Mouse (Mus musculus) G1E (cell line): ENCODE results near the gene Lrrc29.

Source experiments
- CTCF ChIP-seq: IDR thresholded peaks from 2 replicates; pipeline ENCODE4 v1.5.1; 2012; ENCODE audit warnings: low read depth, low read length, inconsistent platforms, mixed read lengths
- GATA1 ChIP-seq: IDR thresholded peaks from 2 replicates; pipeline ENCODE4 v1.6.1; 2012; ENCODE audit warnings: borderline replicate concordance, low read length, inconsistent platforms, mixed read lengths

DNA sequence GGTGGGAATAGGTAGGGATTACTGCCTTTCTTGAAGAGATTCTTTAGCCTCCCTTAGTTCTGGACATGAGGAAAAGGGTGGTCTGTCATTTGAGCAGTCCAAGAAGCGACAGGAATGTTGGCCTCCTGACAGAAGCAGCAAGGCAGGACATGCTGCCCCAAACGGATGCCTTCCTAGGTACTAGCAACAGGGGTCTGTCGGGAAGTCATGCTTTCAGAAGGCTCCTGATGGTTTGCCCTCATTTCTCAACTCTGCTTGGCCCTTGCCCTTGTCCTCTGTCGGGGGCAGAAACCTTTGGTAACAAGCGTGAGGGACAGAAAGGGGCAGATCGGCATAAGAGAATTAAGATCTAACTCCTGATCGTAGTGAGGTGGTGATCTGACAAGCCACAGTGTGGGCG lies 16.0 kb downstream of the Lrrc29 start:
- no peak for TF ChIP-seq GATA1
- no peak for TF ChIP-seq CTCF
